In genomic region chr9:14006233-14006984, GRCm38 (mm10) we compare ENCODE assay signal across 23 mouse cellular contexts.
DNase-seq lines count a peak whose midpoint lies in the region; ATAC-seq and TF ChIP-seq lines count a peak whose summit lies in the region.
"Had no signal": no experiment of that assay in that cellular context is flagged by ENCODE, and none has a peak within 500 bp of the region (broad histone marks: within the 10 kb centered on the region; RNA-seq: fewer than 3 reads in every experiment).

No protein-coding gene starts in this region.

- H3K36me3 ChIP-seq in stomach, embryonic 16.5 days (ENCODE audit: control insufficient read depth, insufficient read depth, low read length) = no peaks in the 10 kb centered on the region
- H3K36me3 ChIP-seq: embryonic facial prominence, embryonic 15.5 days; forebrain, embryonic 10.5 days; heart, embryonic 12.5 days; hindbrain, embryonic 10.5 days; midbrain, embryonic 15.5 days; neural tube, embryonic 15.5 days had no signal

- WGBS in lung, adult 2 months = 57% methylated on average over 3 of the region's 3 CpGs
- WGBS in stomach, embryonic 16.5 days = 63% methylated on average over 3 of the region's 3 CpGs

- ATAC-seq in stomach, embryonic 16.5 days (ENCODE audit: insufficient read depth, low FRiP score) = peak; percentile 74; the same call in 1 of the 2 replicates
- ATAC-seq: midbrain, embryonic 15.5 days had no signal

- H3K27me3 ChIP-seq in stomach, embryonic 16.5 days (ENCODE audit: control insufficient read depth, insufficient read depth, low read length) = no peaks in the 10 kb centered on the region
- H3K27me3 ChIP-seq: embryonic facial prominence, embryonic 15.5 days; midbrain, embryonic 15.5 days; neural tube, embryonic 15.5 days had no signal

- no peaks in the 10 kb centered on the region for H3K9me3 ChIP-seq in stomach, embryonic 16.5 days (replicated peaks; ENCODE audit: control insufficient read depth, low read length)
- H3K9me3 ChIP-seq: embryonic facial prominence, embryonic 15.5 days; midbrain, embryonic 15.5 days had no signal

- H3K27ac ChIP-seq in stomach, embryonic 16.5 days (ENCODE audit: low read length) = no peak overlapping the region
- H3K27ac ChIP-seq: embryonic facial prominence, embryonic 15.5 days; forebrain, embryonic 10.5 days; gastrocnemius, adult 2 months; hindbrain, embryonic 10.5 days; layer of hippocampus, adult 2 months; liver, embryonic 14.5 days; midbrain, embryonic 15.5 days; neural tube, embryonic 15.5 days had no signal

- H3K4me1 ChIP-seq in lung, adult 2 months (ENCODE audit: control insufficient read depth, insufficient read depth, low read length) = no peaks in the 10 kb centered on the region
- no peaks in the 10 kb centered on the region for H3K4me1 ChIP-seq in stomach, embryonic 16.5 days (ENCODE audit: control insufficient read depth, insufficient read depth, low read length)
- H3K4me1 ChIP-seq: midbrain, embryonic 15.5 days; neural tube, embryonic 15.5 days had no signal

- no peak overlapping the region for H3K4me2 ChIP-seq in stomach, embryonic 16.5 days (ENCODE audit: low read depth, low read length)
- H3K4me2 ChIP-seq: embryonic facial prominence, embryonic 15.5 days; heart, embryonic 12.5 days; midbrain, embryonic 15.5 days; neural tube, embryonic 15.5 days had no signal

- H3K4me3 ChIP-seq in lung, adult 2 months (replicated peaks; ENCODE audit: extremely low read depth, low read depth, low read length) = no peak overlapping the region
- H3K4me3 ChIP-seq in stomach, embryonic 16.5 days (replicated peaks; ENCODE audit: low read length) = no peak overlapping the region
- H3K4me3 ChIP-seq: embryonic facial prominence, embryonic 15.5 days; forebrain, embryonic 10.5 days; gastrocnemius, adult 2 months; heart, embryonic 12.5 days; hindbrain, embryonic 10.5 days; layer of hippocampus, adult 2 months; midbrain, embryonic 15.5 days; neural tube, embryonic 15.5 days had no signal

- H3K9ac ChIP-seq in stomach, embryonic 16.5 days (ENCODE audit: low read length) = no peak overlapping the region
- H3K9ac ChIP-seq: embryonic facial prominence, embryonic 15.5 days; heart, embryonic 12.5 days; liver, embryonic 14.5 days; midbrain, embryonic 15.5 days; neural tube, embryonic 15.5 days had no signal

- DNase-seq in heart, adult 11 months = peak; percentile 67
- DNase-seq in heart, adult 8-10 months (ENCODE audit: low spot score) = no peak
- DNase-seq in lung, postnatal 25 days (ENCODE audit: low spot score) = peak; percentile 10
- DNase-seq in lung, adult 2 months = no peak
- peak; percentile 35 for DNase-seq in brain, embryonic 14.5 days (ENCODE audit: low read depth)
- no peak for DNase-seq in cerebellum, postnatal 25 days
- DNase-seq: adrenal gland, adult 8-10 months; cerebellum, adult 9-10 months; gastrocnemius, adult 2 months; kidney, adult 2 months; kidney, postnatal 14 days; layer of hippocampus, postnatal 36 days; right cerebral cortex, postnatal 14 days; spleen, adult 18-20 months had no signal

- no peak for TF ChIP-seq CTCF in lung, adult 2 months (IDR thresholded peaks at IDR 0.05; ENCODE audit: insufficient read depth, low read length)
- TF ChIP-seq CTCF in brain, embryonic 14.5 days (IDR thresholded peaks at IDR 0.05; ENCODE audit: borderline replicate concordance, extremely low read depth, insufficient read depth, insufficient read length) = no peak

- TF ChIP-seq POLR2A in lung, adult 2 months (IDR thresholded peaks at IDR 0.05; ENCODE audit: borderline replicate concordance, extremely low read depth, low read depth, low read length) = no peak
- TF ChIP-seq POLR2A in brain, embryonic 14.5 days (IDR thresholded peaks at IDR 0.05; ENCODE audit: borderline replicate concordance, extremely low read depth, insufficient read depth, insufficient read length, poor library complexity, severe bottlenecking) = no peak

Comparison
In these comparisons a context has a peak if more than half of its experiments do, and no peak if none do; other contexts are left out.
1. DNase-seq: peak in heart, adult 11 months (single experiment), lung, postnatal 25 days (single experiment) and brain, embryonic 14.5 days (single experiment); none in heart, adult 8-10 months (single experiment), lung, adult 2 months (single experiment) and cerebellum, postnatal 25 days (0 of 2).